Mouse (Mus musculus) kidney, postnatal 4 days (tissue): ENCODE measurements around the gene Rab3c.

Experiments used
- DNase-seq, 2 experiments: peaks; one replicate each; pipeline ENCODE4 v3.0.0; 2021; ENCODE audit warnings: mixed read lengths in 2 of 2

Rab3c gene

DNA sequence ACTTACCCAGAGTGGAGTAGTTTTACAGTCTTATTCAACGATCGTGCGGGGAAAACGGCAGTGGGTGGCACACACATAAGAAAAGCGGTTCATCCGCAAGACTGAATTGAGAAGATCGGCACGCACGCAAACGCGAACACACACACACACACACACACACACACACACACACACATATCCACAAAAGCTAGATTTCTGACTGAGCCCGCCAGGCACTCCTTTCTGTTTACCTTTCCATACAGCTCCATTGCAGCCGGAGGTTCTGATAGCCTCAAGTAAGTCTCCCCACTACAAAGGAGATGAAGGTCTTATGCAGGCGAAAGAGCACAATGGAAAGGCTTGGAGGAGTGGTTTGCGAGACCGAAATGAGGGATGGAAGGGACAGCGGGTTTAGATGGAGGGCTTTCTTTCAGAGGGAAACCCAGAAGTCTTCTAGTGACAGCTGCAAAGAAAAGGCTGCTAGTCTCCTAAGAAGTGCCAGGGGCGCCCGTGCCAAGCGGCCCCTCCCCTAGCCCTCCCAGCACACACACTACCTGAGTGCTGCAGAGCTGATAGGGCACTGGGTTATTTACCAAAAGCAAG, at the start of gene Rab3c:
TSS of gene Rab3c (minus strand) at position 434 of the 582 bp plus-strand sequence.
- peak in 1 of 2 experiments; percentile 2 for DNase-seq

- peak; percentile 1 to 2 for DNase-seq
These were observed 38.0 kb upstream of the Rab3c start for GRCm38 (mm10) chr13:110318746-110319145.

GRCm38 (mm10) chr13:110307188-110307587, 26.4 kb upstream of the Rab3c start:
- DNase-seq: no peak

GRCm38 (mm10) chr13:110297112-110297511, 16.3 kb upstream of the Rab3c start:
- no peak for DNase-seq

DNA sequence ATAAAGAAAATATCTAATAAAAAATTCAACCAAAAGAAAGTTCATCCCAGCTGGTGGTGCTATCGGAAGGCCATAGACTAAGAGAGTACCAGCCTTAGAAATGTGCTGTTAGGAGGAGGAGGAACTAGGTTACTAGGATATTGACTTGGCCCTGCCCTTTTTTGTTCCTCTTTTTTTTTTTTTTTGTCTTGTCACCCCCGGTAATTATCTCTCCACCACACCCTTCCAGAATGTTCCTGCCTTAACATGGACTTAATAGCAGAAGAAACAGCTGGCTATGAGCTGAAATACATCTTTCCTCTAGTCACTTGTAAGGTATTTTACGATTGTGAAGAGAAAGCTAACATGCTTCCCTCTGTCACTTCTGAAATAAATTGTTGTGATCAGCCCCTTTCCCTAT, 7.7 kb upstream of the Rab3c start:
- DNase-seq: no peak

- DNase-seq: no peak
These were observed 3.0 kb upstream of the Rab3c start for GRCm38 (mm10) chr13:110283781-110284180.

GRCm38 (mm10) chr13:110280028-110280562, 701 bp downstream of the Rab3c start:
- DNase-seq: peak; percentile 75 to 82

- no peak for DNase-seq
These were observed 1.6 kb downstream of the Rab3c start for GRCm38 (mm10) chr13:110278976-110279736.

DNA sequence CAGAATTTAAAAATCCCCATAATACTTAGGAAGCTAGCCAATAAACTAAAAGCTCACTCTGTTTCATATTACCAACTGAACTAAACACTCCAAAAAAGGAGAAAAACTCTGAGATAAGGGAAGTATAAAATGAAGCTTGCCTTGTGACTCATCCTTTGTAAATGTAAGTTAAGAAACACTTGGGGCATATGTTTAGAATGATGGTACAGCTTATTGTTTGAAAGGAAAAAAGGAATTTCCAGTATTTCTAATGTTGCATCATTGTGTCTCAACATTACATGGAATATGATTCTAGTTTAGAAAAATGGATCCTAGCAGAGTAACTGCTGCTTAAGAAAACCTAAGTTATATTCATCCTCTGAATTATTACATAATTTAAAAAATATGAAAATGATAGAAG, 3.1 kb downstream of the Rab3c start:
- DNase-seq: no peak

- no peak for DNase-seq
These were observed 5.3 kb downstream of the Rab3c start for GRCm38 (mm10) chr13:110275471-110275870.

DNA sequence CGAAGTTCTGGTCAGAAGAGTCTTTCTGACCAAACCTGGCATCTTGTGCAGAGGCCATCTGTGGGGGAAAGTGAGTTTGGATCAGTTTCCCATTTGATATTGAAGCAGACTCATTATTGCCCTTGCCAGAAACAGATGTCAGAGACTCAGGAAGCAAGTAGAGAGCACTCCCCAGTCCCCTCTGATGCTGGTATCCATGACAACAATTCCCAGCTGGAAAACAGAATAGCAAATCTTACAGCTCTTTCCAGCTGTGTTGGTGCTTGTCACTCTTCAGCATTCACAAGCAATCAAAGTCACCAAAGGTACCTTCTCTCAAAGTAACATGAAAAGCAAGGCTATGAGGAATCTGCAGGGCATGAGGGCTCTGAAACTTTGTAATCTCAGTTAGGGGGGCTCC, 20.1 kb downstream of the Rab3c start:
- no peak for DNase-seq

GRCm38 (mm10) chr13:110251453-110251852, 29.3 kb downstream of the Rab3c start:
- DNase-seq: no peak

DNA sequence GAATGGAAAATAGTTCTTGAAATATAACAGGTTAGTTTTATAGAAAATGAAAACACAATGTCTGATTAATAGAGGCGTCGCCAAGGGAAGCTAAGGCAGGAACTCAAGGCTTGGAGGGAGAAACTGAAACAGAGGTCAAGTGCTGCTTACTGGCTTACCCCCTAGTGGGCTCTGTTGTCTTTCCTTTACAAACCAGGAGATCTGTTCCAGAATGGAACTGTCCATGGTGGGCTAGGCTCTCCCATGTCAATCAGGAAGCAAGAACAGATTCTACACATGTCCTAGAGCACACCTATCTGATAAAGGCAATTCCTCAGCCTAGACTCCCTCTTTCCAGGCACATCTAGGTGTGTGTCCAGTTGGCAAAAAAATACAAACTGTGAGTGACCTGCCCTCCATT, 32.3 kb downstream of the Rab3c start:
- DNase-seq: no peak

- DNase-seq: no peak
These were observed 41.8 kb downstream of the Rab3c start for GRCm38 (mm10) chr13:110238970-110239369.

- no peak for DNase-seq
These were observed 43.4 kb downstream of the Rab3c start for GRCm38 (mm10) chr13:110237209-110237935.

DNA sequence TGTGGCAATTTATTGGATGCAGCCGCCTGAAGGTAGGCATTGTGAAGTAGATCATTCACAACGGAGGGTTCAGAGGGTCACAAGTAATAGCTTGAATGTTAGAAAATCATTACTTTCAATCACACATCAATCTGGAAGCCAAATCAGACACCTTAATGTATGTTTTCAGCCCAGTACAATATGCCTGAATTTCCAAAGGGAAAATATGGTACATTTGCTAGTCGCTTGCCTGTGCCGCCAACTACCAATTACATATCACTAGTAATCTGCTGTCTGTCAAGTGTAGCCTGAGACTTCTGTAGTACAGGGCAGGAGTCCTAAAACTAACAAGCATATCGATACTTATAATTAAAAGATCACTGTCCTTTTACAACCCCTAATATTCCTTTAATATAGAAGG, 47.4 kb downstream of the Rab3c start:
- no peak for DNase-seq

GRCm38 (mm10) chr13:110231086-110231688, 49.6 kb downstream of the Rab3c start:
- no peak for DNase-seq

DNA sequence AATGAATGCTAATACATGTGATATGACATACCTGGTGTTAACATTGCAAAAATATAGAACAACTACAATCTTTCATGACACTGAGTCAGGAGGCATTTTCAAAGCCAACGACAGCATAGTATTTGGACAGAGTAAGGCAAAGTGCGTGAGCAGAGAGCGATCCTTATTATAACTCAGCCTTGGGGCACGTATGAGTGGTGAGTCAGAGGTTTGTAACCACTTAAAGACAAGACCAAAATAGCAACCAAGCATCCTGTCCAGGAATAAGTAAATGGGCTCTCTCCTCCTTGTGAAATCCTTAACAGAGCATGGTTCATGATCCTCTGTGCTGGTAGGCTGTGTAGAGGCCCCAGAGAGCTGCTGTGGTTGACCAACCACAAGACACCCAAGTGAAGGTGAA, 50.8 kb downstream of the Rab3c start:
- DNase-seq: no peak

DNA sequence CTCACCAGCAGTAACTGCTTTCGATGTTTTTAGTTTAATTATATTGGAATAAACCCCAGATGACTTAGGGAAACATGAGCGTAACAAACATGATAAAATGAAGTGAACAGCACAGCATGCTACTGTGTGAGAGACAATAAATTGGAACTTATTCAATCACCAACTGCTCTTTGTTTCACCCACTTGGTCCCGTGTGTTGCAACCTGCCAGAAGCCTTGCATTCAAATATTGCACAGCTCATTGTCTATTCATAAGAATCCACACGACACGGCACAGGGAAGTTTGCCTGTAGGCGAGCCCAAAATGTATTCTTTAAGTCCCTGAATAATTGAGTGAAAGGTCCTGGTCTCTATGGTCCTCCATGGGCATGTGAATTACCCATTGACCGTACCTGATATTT, 61.6 kb downstream of the Rab3c start:
- no peak for DNase-seq

DNA sequence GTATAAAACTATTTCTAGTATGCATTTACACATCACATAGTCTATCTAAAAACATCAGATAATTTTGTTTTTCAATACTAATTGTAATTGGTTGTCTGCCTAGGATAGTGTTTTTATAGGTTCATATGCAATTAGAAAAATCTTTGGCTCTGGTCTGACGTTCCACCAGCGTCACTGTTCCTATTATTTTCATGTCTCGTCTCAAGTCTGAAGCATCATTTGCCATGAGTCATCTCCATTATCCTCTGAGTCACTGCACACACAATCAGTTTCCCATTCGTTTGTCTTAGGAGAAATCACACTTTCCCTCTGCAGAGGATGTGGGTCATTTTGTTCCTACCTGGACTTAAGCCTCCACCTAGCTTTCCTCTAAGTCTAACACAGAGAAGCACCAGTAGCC, 62.3 kb downstream of the Rab3c start:
- DNase-seq: no peak

GRCm38 (mm10) chr13:110211526-110212075, 69.2 kb downstream of the Rab3c start:
- DNase-seq: no peak

DNA sequence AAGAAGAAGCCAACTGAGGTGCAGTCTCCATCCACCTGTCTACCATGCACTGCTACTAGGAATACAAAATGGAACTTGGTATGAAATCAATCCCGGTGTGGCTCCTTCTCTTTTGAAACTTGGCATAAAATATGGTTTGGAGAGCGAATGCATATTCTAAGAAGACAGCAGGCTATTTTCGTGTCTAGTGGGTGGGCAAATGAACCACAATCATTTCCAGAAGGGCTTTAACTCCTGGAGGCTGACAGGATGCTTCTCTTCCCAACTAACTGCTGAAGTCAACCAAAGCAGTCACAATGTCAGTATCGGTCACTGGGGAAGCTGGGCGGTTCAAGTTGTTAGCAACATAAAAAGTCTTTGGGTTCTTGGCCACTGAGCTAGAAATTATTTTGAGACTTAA, 81.9 kb downstream of the Rab3c start:
- no peak for DNase-seq

DNA sequence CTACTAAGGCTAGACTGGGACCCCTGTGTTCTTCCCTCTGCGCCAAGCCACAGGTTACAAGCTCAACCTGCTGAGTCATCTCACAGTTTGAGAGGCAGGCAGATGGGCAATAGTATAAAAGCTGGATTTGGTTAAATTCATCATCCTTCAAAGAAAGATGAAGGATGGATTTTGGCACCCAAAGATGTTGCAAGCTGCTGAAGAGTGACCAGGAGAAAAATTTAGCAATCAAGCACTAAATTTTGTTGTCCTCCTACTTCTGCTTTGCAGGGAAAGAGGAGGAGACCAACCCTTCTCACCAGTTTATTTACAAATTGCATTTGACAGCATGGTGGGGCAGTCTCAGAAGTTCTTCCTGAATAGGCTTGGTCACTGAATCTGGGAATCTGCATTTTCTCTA, 90.8 kb downstream of the Rab3c start:
- DNase-seq: no peak
